Mouse (Mus musculus): ENCODE measurements around the gene Platr17.
A peak's percentile ranks its signal among the peaks of the same experiment; 100 is the strongest.

Platr17 gene

GRCm38 (mm10) chr17:33918293-33919203 lies 13.6 kb downstream of the Platr17 start:
- no peak for TF ChIP-seq GATA4 (IDR thresholded peaks at IDR 0.05; ENCODE audit: insufficient replicate concordance, low read length)

- peak; percentile 83; the same call in 1 of the 2 replicates for TF ChIP-seq GATA4 (IDR thresholded peaks at IDR 0.05; ENCODE audit: insufficient replicate concordance, low read length)
Measured at GRCm38 (mm10) chr17:33919351-33920281, 14.7 kb downstream of the Platr17 start.

GRCm38 (mm10) chr17:33920282-33921097 lies 15.6 kb downstream of the Platr17 start:
- TF ChIP-seq GATA4 (IDR thresholded peaks at IDR 0.05; ENCODE audit: insufficient replicate concordance, low read length), result no peak

GRCm38 (mm10) chr17:33921361-33921760 lies 16.4 kb downstream of the Platr17 start:
- no peak for TF ChIP-seq GATA4 (IDR thresholded peaks at IDR 0.05; ENCODE audit: insufficient replicate concordance, low read length)

- TF ChIP-seq GATA4 (IDR thresholded peaks at IDR 0.05; ENCODE audit: insufficient replicate concordance, low read length), result no peak
Measured at GRCm38 (mm10) chr17:33924577-33925283, 19.8 kb downstream of the Platr17 start.

GRCm38 (mm10) chr17:33925406-33926116 lies 20.6 kb downstream of the Platr17 start:
- TF ChIP-seq GATA4 (IDR thresholded peaks at IDR 0.05; ENCODE audit: insufficient replicate concordance, low read length), result no peak

GRCm38 (mm10) chr17:33926207-33926932 lies 21.4 kb downstream of the Platr17 start:
- no peak for TF ChIP-seq GATA4 (IDR thresholded peaks at IDR 0.05; ENCODE audit: insufficient replicate concordance, low read length)

GRCm38 (mm10) chr17:33928251-33928947 lies 23.5 kb downstream of the Platr17 start:
- TF ChIP-seq GATA4 (IDR thresholded peaks at IDR 0.05; ENCODE audit: insufficient replicate concordance, low read length), result no peak

- TF ChIP-seq GATA4 (IDR thresholded peaks at IDR 0.05; ENCODE audit: insufficient replicate concordance, low read length), result peak; percentile 39; the same call in 1 of the 2 replicates
Measured at GRCm38 (mm10) chr17:33929371-33930279, 24.7 kb downstream of the Platr17 start, which contains the start of gene Rgl2. Rgl2 (plus strand) TSS chr17:33929543.

- TF ChIP-seq GATA4 (IDR thresholded peaks at IDR 0.05; ENCODE audit: insufficient replicate concordance, low read length), result no peak
Measured at GRCm38 (mm10) chr17:33930280-33931158, 25.6 kb downstream of the Platr17 start.

Measured in liver, adult (tissue).